Mouse (Mus musculus) T-helper 1 cell (primary cell): ENCODE data around the gene Prm2.

ENCODE experiments used
- in situ Hi-C: fragments of 300-600 bp; cut with MboI, MseI; formaldehyde crosslinking; loops from one replicate; pipeline ENCODE4 v1.15.1; 2025; ENCODE audit warnings: high pct_unique_total_duplicates

The Prm2 gene

GRCm38 (mm10) chr16:10780631-10781120 is 15.3 kb downstream of the Prm2 start:
- in situ Hi-C loops = no loop called here

DNA sequence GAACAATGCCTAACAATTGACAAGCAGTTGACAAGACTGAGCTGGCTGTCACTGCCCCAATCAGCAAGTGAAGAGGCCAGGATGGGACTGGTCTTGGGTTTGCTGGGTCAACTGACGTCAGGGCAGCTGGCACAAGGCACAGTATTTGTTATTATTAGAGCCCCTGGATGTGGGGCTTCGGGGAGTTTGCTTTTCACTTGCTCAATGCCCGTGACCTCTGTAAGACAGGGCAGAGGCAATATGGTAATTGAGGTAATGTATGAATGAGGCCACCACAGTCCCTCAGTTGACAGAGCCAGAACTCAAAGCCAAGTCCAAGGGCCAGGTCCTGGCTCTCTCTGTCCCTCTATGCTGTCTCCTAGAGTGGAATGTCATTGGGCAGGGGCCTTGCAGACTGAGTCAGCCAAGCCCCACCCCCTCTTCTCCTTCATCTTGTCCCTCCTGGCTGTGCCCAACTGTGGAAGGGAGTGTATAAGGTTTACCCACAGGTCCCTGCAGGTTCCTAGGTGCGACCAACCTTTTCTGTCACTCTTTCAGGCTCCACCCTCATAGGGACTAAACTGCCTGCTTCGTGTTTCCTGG is 18.3 kb downstream of the Prm2 start:
- in situ Hi-C loops = loop anchor here (10.0 kb wide), 1 partner anchor 363 kb away; the partner anchor contains the start of gene Nubp1

- in situ Hi-C loops = loop anchor here (10.0 kb wide), 1 partner anchor 362 kb away; the partner anchor contains the start of gene Nubp1
Observed at GRCm38 (mm10) chr16:10776322-10776721, 19.6 kb downstream of the Prm2 start.

DNA sequence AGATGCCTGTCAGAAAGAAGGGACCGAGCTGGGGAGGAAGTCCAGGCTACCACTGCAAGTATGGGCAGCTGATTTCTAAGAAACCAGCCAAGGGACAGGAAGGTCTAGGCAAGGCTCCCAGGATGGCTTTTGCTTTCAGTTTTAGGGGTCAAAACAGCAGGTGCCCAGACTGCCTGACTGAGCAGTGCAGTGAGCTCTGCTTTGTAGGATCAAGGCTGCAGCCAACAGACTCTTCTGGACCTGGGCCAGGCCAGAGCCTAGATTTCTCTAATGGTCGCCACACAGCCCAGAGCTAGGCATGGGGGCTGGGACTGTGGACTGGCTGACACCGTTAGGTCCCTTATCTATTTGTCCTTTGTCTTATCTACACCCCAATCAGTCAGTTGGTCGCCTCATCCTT is 21.2 kb downstream of the Prm2 start:
- in situ Hi-C loops = loop anchor here (10.0 to 25.0 kb wide), 2 partner anchors 112 to 360 kb away; partner anchors contain the start of gene Nubp1

- in situ Hi-C loops = loop anchor here (10.0 to 25.0 kb wide), 2 partner anchors 111 to 359 kb away; partner anchors contain the start of gene Nubp1
Observed at GRCm38 (mm10) chr16:10773543-10773942, 22.4 kb downstream of the Prm2 start.

DNA sequence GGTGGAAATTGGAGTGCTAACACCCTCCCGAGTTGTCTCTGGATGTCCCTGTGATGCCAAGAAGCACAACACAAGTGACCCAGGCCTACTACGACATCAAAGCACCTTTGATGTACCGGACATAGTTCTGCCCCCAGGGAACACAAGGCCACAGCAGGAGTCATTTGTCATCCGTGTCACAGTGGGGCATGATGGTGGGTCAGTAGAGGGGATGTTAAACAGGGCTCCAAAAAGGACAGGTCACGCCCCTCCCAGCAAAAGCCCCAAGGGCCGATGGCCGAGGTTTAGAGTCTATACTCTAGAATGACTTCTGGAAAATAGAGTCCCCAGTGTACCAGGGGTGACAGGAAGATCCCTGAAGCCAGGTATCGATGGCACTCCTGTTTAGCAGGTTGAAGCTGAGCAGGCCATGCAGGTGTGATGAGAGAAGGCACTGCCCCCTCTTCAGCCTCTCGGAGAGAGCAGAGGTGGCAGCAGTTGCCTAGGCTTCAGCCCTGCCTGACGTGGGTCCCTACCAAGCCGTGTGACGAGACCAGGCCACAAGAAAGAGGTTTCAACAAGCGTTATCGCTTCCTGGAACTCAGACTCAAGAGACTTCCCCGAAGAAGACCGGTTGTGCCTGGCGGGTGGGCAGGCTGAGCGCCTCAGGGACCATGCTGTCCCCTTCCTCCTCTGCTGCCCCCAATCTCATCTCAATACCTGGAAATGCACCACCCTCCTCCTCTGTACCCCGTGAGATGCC is 24.0 kb downstream of the Prm2 start:
- in situ Hi-C loops = loop anchor here (10.0 to 25.0 kb wide), 2 partner anchors 110 to 357 kb away; partner anchors contain the start of gene Nubp1

DNA sequence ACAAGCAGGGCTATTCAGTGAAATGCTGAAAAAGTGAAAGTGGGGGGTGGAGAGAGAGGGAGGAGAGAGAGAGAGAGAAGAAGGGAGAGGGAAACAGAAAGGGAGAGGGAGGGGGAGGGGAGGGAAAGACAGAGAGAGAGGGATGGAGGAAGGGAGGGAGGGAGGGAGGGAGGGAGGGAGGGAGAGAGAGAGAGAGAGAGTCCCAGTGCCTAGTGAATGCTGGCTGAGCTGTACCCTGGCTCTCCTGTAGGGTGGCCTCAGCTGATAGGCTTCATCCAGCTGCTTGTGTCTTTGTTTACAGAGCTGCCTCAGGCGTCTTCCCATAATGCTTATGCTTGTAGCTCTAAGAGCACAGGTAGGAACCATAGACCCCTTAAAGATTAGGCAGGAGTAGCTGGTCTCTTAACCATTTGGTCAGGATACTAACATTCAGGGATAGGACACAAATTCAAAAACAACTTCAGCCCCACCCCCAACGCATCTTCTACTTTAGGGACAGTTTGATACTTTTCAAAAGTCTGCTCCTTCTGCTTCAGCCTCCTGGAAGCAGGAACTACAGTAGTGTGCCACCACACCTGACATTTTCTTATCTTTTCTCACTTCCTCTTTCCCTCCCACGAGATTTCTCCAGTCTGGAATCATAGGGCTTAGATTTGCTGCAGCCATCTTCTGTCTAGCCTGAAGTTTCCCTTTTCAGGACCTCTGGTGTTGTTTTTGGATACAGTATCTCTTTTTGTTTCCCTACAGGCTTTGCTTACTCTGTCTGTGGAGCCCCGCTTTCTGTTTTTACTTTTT is 25.2 kb downstream of the Prm2 start:
- in situ Hi-C loops = loop anchor here (10.0 to 25.0 kb wide), 2 partner anchors 108 to 356 kb away; partner anchors contain the start of gene Nubp1

GRCm38 (mm10) chr16:10769661-10770060 is 26.3 kb downstream of the Prm2 start:
- in situ Hi-C loops = loop anchor here (10.0 to 25.0 kb wide), 2 partner anchors 107 to 355 kb away; partner anchors contain the start of gene Nubp1

GRCm38 (mm10) chr16:10768821-10769220 is 27.1 kb downstream of the Prm2 start:
- in situ Hi-C loops = loop anchor here (25.0 kb wide), 1 partner anchor 107 kb away; no protein-coding TSS in a partner anchor

GRCm38 (mm10) chr16:10767158-10767557 is 28.8 kb downstream of the Prm2 start:
- in situ Hi-C loops = loop anchor here (25.0 kb wide), 1 partner anchor 105 kb away; no protein-coding TSS in a partner anchor

- in situ Hi-C loops = loop anchor here (25.0 kb wide), 1 partner anchor 102 kb away; no protein-coding TSS in a partner anchor
Observed at GRCm38 (mm10) chr16:10764323-10764722, 31.6 kb downstream of the Prm2 start.

GRCm38 (mm10) chr16:10763540-10764264 is 32.2 kb downstream of the Prm2 start:
- in situ Hi-C loops = loop anchor here (25.0 kb wide), 1 partner anchor 101 kb away; no protein-coding TSS in a partner anchor

DNA sequence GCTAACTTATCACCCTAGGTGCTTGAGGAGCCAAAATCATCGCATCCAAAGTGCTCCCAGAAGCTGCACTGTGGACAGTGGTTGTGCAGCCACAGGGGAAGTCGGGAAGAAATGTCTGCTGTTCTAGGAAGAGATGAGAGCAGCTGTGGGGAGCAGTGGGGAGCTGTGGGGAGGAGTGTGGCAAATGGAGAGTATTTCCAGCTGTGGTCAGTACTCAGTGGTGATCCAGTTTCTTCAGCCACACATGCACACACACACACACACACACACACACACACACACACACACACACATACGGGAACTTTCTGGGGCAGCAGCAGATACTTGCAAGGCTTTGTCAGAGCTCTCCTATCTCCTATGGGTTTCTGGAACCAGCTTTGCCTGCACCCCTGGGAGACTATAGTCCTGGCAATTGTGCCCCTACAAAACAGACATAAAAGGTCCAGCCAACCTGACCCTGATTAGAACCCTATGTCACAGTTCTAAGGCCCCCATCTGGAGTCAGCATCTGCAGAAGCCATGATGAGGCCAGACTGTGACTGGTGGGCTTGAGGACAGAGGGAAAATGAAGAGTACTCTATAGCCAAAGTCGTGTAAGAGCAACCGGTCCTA is 33.3 kb downstream of the Prm2 start:
- in situ Hi-C loops = loop anchor here (25.0 kb wide), 1 partner anchor 100 kb away; no protein-coding TSS in a partner anchor

DNA sequence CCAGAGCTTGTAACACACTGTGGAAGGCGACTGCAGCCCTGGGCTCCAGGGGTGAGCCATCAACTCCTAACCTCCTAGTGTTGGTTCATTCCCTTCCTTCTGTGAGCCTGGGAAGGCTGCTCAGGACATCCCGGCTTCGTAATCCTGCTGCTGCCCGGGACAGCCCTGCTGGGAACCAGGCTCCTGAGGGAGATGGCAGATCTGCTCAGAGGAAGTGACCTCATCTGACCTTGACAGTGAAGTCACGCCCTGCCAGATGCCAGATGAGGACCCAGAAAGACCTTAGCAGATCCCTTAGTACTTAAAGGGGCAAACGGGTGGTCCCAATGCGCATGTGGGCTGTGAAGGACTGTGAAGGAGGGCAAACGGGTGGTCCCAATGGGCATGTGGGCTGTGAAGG is 34.8 kb downstream of the Prm2 start:
- in situ Hi-C loops = loop anchor here (25.0 kb wide), 1 partner anchor 99 kb away; no protein-coding TSS in a partner anchor

DNA sequence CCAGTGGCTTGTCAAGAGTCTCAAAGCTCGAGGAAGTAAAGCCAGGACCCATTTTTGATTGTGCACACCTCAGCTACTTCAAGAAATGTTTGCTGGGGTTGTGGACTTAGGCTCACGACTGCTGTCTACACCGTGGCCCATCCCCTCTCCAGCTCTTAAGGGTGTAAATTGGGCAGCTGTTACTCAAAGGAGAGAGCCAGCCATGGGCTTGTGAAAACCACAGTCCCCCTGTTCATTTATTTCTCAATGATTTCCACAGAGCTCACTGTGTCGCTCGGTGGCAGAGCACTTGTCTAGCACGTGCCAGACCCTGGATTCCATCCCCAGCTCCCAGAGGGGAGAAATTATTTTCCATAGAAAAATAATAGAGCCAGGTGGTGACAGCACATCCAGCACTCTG is 39.8 kb downstream of the Prm2 start:
- in situ Hi-C loops = loop anchor here (25.0 kb wide), 1 partner anchor 94 kb away; no protein-coding TSS in a partner anchor

DNA sequence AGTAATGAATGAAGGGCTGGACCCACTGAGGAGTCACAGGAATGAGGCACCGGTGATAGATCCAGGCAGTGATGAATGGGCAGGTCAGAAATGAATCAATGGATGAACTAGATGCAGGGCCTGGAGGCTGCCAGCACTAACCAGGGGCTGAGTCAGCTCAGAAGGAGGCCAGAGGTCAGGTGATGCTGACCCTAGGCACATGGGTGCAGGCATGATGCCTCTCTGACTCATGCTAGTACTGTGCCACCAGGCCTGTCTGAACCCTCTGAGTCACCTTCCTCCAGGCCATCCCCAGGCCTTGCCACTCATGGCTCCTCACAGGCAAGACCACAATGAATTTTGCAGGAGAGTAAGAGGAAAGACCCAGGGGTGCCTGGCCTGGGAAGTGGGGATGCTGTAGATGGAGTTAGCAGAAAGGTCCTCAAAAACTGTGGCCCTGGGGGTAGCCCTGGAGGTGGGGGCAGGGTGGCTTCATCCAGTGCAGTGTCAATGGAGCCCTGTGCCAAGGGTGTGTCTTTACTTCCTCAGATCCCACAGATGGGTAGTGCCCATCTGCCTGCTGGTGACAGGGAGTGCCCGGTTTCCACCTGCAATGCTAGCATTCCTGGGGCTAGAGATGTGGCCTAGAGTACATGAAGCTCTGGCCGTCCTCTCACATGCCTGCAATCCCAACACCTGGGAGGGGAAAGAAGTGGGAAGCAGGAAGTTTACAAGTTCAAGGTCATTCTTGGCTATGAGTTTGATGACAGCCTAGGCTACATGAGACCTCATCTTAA is 41.2 kb downstream of the Prm2 start:
- in situ Hi-C loops = loop anchor here (25.0 kb wide), 1 partner anchor 92 kb away; no protein-coding TSS in a partner anchor

- in situ Hi-C loops = loop anchor here (10.0 to 25.0 kb wide), 2 partner anchors 88 to 465 kb away; no protein-coding TSS in a partner anchor
Observed at GRCm38 (mm10) chr16:10749824-10750223, 46.1 kb downstream of the Prm2 start.

DNA sequence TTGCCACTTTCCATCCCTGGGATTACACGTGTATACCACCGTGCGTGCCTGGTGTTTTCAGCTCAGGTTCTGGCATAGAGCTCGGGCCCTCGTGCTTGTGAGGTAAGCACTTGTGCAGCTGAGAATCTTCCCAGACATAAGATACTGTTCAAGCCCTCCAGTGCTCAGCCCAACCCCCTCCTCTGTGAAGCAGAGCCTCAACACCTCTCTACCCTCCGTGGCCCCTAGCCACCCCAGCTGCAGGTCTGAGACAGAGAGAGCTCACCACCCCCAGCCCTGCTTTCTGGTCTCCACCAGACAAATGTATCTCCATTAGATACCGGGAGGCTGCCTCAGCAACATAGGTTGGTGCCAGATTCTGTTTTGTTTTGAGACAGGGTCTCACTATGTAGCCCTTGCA is 46.7 kb downstream of the Prm2 start:
- in situ Hi-C loops = loop anchor here (10.0 kb wide), 1 partner anchor 464 kb away; no protein-coding TSS in a partner anchor
